Mouse (Mus musculus) cerebellum, adult 2 months (tissue): ENCODE measurements around the gene Pla2g6.

Source experiments
- CTCF ChIP-seq: fragments of 200-500 bp; IDR thresholded peaks from 2 replicates; pipeline ENCODE4 v1.5.1; 2011; ENCODE audit warnings: low read depth, mild to moderate bottlenecking, control low read depth, low read length, moderate library complexity, borderline replicate concordance; ENCODE audit not compliant: insufficient read depth
- POLR2A ChIP-seq: fragments of 200-500 bp; IDR thresholded peaks from 2 replicates; pipeline ENCODE4 v1.6.1; 2011; ENCODE audit warnings: low read length, control low read depth, borderline replicate concordance; ENCODE audit not compliant: insufficient read depth

GRCm38 (mm10) chr15:79298553-79298952 is 29.6 kb downstream of the Pla2g6 start:
- TF ChIP-seq CTCF = no peak
- no peak for TF ChIP-seq POLR2A
